Mouse (Mus musculus) kidney, postnatal 0 days (tissue): ENCODE measurements around the gene Spg21. TPM values are rescaled to one million over a fixed set of nuclear protein-coding genes. Genes with fewer than 3 reads are reported as not detected.

Experiments used
- ATAC-seq: fragments of 200-750 bp; cut with Nextera tagmentation; replicated peaks from 2 replicates; pipeline ENCODE4 v1.8.0; 2017; ENCODE audit warnings: low read depth, moderate number of reproducible peaks, moderate TSS enrichment, moderate library complexity; ENCODE audit not compliant: low FRiP score
- DNase-seq: peaks from one replicate; pipeline ENCODE4 v3.0.0-alpha.2; 2016; ENCODE audit warnings: low spot score
- H3K27ac ChIP-seq: fragments of 300-500 bp; sonication (generic); 2 replicates; pipeline ENCODE4 v1.5.1; 2014; ENCODE audit warnings: mild to moderate bottlenecking
- H3K27me3 ChIP-seq: fragments of 300-500 bp; sonication (generic); 2 replicates; pipeline ENCODE4 v1.6.1; 2014; ENCODE audit warnings: low read length, mixed read lengths; ENCODE audit not compliant: insufficient read depth
- H3K36me3 ChIP-seq: fragments of 300-500 bp; sonication (generic); 2 replicates; pipeline ENCODE4 v1.6.1; 2014; ENCODE audit warnings: low read length, mixed read lengths; ENCODE audit not compliant: insufficient read depth
- H3K4me1 ChIP-seq: fragments of 300-500 bp; sonication (generic); replicated peaks from 2 replicates; pipeline ENCODE4 v1.6.1; 2014; ENCODE audit warnings: antibody characterized with exemption, low read length, mixed read lengths; ENCODE audit not compliant: insufficient read depth
- H3K4me2 ChIP-seq: fragments of 300-500 bp; sonication (generic); 2 replicates; pipeline ENCODE4 v1.6.1; 2014; ENCODE audit warnings: mild to moderate bottlenecking, low read length, moderate library complexity, mixed read lengths
- H3K4me3 ChIP-seq: fragments of 300-500 bp; sonication (generic); replicated peaks from 2 replicates; pipeline ENCODE4 v1.5.1; 2014; ENCODE audit warnings: low read depth, low read length
- H3K9ac ChIP-seq: fragments of 300-500 bp; sonication (generic); 2 replicates; pipeline ENCODE4 v1.6.1; 2014; ENCODE audit warnings: low read depth, low read length
- H3K9me3 ChIP-seq: fragments of 300-500 bp; sonication (generic); replicated peaks from 2 replicates; pipeline ENCODE4 v1.6.1; 2016; ENCODE audit warnings: low read length, inconsistent platforms, mixed read lengths
- CTCF ChIP-seq: IDR thresholded peaks from 2 replicates; pipeline ENCODE4 v1.5.1; 2016; ENCODE audit warnings: antibody characterized with exemption, low read depth, mild to moderate bottlenecking, moderate library complexity
- WGBS: fragments of 180-500 bp; shearing (Covaris S2); extraction: QIAGEN DNeasy Blood & Tissue Kit; methylation state at CpG from one replicate; pipeline ENCODE4 v1.1.7; 2014; 5-methylcytosine and 5-hydroxymethylcytosine counted together
- polyA plus RNA-seq: library from polyadenylated mRNA; unstranded; fragments of >200 nt; fragmentation: Nextera tagmentation; extraction: Ambion mirVana; gene quantifications from 2 replicates; pipeline ENCODE4 v1.2.1, GENCODE M21; 2015

Spg21 gene
- polyA plus RNA-seq, 1 experiment from 2014 or later, result 122 TPM

DNA sequence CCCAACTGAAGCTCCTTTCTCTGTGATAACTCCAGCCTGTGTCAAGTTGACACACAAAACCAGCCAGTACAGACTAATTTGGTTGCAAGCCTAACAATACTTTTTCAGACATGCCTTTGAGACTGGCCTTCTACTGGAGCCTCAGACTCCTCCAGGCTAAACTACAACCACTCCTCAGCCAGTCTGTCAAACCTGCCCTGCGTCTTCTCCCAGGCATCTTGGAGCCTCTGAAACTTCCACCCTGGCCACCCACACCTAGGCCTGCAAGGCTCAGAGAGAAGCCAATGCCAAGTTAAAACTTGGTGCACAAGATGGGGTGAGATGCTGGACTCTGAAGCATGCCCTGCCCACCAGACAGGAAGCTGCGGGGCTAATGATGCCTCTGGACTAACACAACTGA, 31.6 kb downstream of the Spg21 start:
- ATAC-seq (no peak), DNase-seq (no peak)
- Histone ChIP-seq H3K4me2 (no peak overlapping the region), H3K27ac (no peak overlapping the region), H3K4me1 (no peaks in the 10 kb centered on the region), H3K36me3 (0 out of 2 replicates have a peak, but pooled peaks cover 6% of the 10 kb centered on the region), H3K4me3 (no peak overlapping the region), H3K9ac (no peak overlapping the region), H3K9me3 (no peaks in the 10 kb centered on the region), H3K27me3 (no peaks in the 10 kb centered on the region)
- TF ChIP-seq CTCF, result no peak
- WGBS, result 86% methylated on average over 2 of the region's 2 CpGs

DNA sequence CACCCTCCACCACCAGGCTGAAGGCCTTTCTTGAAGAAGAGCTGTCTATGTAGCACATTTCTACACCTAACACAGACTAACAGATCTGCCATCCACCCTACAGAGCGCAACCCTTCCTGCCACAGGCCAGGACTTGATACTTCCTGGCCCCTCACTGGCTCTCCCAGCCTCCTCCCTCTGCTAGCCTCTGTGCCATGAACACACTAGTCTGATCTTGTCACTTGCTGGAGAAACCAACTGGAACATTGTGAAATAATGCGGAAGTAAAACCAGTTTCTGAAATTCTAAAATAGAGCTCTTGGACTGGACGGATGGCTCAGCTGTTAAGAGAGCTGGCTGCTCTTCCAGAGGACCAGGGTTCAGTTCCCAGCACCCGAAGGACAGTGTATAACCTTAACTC, 32.1 kb downstream of the Spg21 start:
- 0 out of 2 replicates have a peak, but pooled peaks cover under 1% of the 10 kb centered on the region for H3K36me3 ChIP-seq
- no peak overlapping the region for H3K9ac ChIP-seq
- WGBS, result 90% methylated on average over 4 of the region's 4 CpGs
- H3K4me2 ChIP-seq, result no peak overlapping the region
- DNase-seq (no peak), ATAC-seq (no peak)
- H3K4me1 ChIP-seq, result no peaks in the 10 kb centered on the region
- TF ChIP-seq CTCF, result no peak
- no peaks in the 10 kb centered on the region for H3K9me3 ChIP-seq
- H3K27me3 ChIP-seq, result no peaks in the 10 kb centered on the region
- no peak overlapping the region for H3K27ac ChIP-seq
- H3K4me3 ChIP-seq, result no peak overlapping the region

DNA sequence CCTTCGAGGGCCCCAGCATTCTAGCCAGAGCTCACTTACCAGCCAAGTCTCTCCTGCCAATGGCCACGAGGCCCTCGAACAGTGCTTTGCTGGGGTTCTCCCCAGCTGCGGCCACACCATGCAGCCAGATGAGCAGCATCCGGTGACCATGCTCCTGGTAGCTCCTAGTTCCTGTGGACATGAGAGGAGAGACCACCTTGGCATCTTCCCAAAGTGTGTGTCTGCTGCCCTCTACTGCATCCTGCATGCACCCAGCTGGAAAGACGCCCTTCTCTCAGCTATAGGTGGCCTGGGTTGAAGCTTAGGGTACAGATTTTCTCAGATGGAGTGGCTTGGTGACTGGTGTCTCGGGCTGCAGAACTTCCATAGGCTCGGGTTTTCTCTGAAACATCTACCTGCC, 41.4 kb downstream of the Spg21 start:
- H3K9ac ChIP-seq, result no peak overlapping the region
- no peak overlapping the region for H3K4me3 ChIP-seq
- no peaks in the 10 kb centered on the region for H3K27me3 ChIP-seq
- WGBS, result 46% methylated on average over 8 of the region's 8 CpGs
- H3K36me3 ChIP-seq, result no peaks in the 10 kb centered on the region
- ATAC-seq, result no peak
- no peaks in the 10 kb centered on the region for H3K9me3 ChIP-seq
- no peak overlapping the region for H3K27ac ChIP-seq
- peak; percentile 78 for DNase-seq
- H3K4me1 ChIP-seq, result no peaks in the 10 kb centered on the region
- peak; percentile 70 for TF ChIP-seq CTCF
- no peak overlapping the region for H3K4me2 ChIP-seq

DNA sequence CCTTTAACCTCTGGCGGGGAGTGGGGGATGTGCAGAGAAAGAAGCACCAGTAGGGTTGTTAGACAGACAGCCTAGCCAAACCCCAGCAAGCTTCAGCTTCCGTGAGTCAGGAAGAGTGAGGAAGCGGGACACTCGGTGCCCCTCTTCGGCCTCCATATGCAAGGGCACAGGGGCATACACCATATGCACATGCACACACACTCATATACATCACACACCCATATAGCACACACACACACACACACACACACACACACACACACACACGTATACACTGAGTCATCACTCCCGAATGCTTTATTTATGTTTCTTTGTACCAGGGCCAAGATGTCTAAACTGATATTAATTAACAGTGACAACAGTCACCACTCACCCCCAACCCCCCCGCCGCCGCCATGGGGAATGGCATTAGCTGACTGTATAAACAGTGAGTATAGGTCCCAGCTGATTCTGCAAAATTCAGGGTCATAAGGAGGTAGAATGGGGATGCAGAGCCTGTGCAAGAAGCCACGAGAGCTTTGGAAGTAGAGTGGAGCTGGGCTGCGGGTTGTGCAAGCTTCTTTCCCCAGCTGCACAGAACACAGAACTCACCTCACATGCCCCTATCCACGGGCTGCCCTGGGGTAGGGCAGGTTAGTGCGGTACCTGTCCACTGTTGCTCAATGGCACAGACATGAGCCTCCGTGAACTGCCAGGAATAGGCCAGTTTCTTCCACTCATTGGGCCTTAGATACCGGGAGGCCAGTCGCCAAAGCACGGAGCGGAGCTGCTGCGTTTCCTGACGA, 42.2 kb downstream of the Spg21 start:
- H3K4me1 ChIP-seq, result no peaks in the 10 kb centered on the region
- H3K36me3 ChIP-seq, result no peaks in the 10 kb centered on the region
- H3K9me3 ChIP-seq, result no peaks in the 10 kb centered on the region
- no peak for TF ChIP-seq CTCF
- H3K4me3 ChIP-seq, result no peak overlapping the region
- ATAC-seq (no peak), DNase-seq (no peak)
- no peak overlapping the region for H3K4me2 ChIP-seq
- H3K27me3 ChIP-seq, result no peaks in the 10 kb centered on the region
- WGBS, result 67% methylated on average over 21 of the region's 21 CpGs
- no peak overlapping the region for H3K27ac ChIP-seq
- no peak overlapping the region for H3K9ac ChIP-seq

DNA sequence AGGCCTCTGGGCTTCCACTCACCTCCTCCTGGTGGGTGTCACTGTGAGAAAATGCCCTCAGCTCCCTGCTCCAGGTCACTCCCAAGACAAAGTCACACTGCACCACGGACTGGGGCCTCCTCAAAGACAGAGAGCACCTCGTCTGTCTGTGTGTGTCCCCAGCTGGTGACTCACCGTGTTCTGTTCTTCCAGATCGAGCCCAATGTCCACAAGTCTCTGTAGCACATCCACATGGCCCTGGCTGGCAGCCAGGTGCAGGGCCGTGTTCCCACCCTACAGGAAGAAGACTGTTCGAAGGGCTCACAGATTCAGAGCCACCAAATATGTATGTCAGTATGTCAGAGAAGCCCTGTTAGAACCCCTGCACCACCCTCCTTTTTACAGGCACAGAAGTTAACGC, 47.7 kb downstream of the Spg21 start:
- no peak overlapping the region for H3K4me2 ChIP-seq
- H3K27me3 ChIP-seq, result no peaks in the 10 kb centered on the region
- no peaks in the 10 kb centered on the region for H3K9me3 ChIP-seq
- WGBS, result 57% methylated on average over 7 of the region's 7 CpGs
- H3K4me1 ChIP-seq, result no peaks in the 10 kb centered on the region
- H3K4me3 ChIP-seq, result no peak overlapping the region
- H3K27ac ChIP-seq, result no peak overlapping the region
- DNase-seq (no peak), ATAC-seq (no peak)
- no peak for TF ChIP-seq CTCF
- H3K9ac ChIP-seq, result no peak overlapping the region
- no peaks in the 10 kb centered on the region for H3K36me3 ChIP-seq

DNA sequence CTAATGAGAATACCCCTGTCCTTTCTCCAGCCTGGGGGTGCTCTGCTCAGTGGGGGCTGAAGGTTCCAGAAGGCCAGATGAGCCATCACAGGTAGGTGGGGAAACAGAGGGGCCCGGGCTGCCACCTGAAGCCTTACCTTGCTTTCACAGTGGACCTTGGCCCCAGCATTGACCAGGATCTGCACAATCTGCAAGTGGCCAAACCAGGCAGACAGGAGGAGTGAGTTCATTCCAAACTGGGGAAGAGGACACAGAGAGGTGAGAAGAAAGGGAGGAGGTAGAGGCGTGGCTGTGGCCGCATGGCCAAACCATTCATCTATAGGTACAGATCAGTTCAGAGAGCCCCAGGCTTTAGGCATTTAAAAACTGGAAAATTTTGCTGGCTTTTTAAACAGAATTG, 51.8 kb downstream of the Spg21 start:
- H3K27me3 ChIP-seq, result no peaks in the 10 kb centered on the region
- 82% methylated on average over 3 of the region's 3 CpGs for WGBS
- H3K4me2 ChIP-seq, result no peak overlapping the region
- no peak for TF ChIP-seq CTCF
- no peaks in the 10 kb centered on the region for H3K36me3 ChIP-seq
- ATAC-seq (no peak), DNase-seq (no peak)
- H3K9ac ChIP-seq, result no peak overlapping the region
- no peaks in the 10 kb centered on the region for H3K9me3 ChIP-seq
- no peak overlapping the region for H3K4me3 ChIP-seq
- H3K27ac ChIP-seq, result no peak overlapping the region
- no peaks in the 10 kb centered on the region for H3K4me1 ChIP-seq

DNA sequence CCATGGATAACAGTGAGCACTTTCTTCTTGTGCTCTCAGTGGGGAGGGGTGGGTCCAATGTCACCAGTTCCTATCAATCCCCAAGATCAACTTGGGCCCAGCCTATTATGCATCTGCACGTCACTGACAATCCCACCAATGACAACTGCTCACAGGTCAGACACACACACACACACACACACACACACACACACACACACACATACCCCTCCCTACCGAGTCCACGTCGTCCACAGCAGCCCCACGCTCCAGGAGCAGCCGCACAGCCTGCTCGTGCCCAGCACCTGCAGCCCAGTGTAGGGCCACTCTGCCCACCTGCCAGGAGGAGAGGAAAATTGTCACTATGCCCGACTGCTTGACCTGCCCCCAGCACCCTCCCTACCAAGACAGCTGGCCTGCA, 53.7 kb downstream of the Spg21 start:
- H3K4me2 ChIP-seq, result no peak overlapping the region
- no peak overlapping the region for H3K4me3 ChIP-seq
- no peaks in the 10 kb centered on the region for H3K36me3 ChIP-seq
- no peak overlapping the region for H3K9ac ChIP-seq
- no peak for DNase-seq
- ATAC-seq, result no peak
- no peaks in the 10 kb centered on the region for H3K27me3 ChIP-seq
- no peak overlapping the region for H3K27ac ChIP-seq
- no peaks in the 10 kb centered on the region for H3K9me3 ChIP-seq
- no peak for TF ChIP-seq CTCF
- H3K4me1 ChIP-seq, result no peaks in the 10 kb centered on the region
- 66% methylated on average over 8 of the region's 8 CpGs for WGBS
